Mouse (Mus musculus): Measurements from ENCODE around the gene Ano10. TPM values are rescaled to one million over a fixed set of nuclear protein-coding genes. Genes with fewer than 3 reads are reported as not detected.

The Ano10 gene
- polyA plus RNA-seq, 1 experiment from 2014 or later, result 26.3 TPM

DNA sequence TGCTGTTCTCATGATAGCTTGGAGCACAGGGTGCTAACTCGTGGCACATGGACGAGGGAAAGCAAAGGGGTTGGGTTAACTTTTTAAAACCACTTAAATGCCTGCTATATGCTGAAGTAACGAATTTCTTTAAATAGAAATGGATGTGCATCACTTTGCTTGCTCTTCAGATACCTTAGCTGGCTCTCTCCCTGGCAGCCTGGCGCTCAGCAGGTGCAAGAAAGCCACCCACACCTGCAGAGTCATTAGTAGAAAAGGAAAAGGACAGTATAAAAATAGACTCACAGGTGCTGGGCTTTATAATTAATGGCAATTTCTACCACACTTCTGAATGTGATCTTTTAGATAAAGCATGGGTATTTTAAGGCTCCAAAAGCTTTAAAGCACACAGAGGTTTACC, 85.9 kb downstream of the Ano10 start:
- WGBS, result 79% methylated on average over 4 of the region's 4 CpGs
- no peaks in the 10 kb centered on the region for H3K36me3 ChIP-seq (replicated peaks)
- no peak for DNase-seq (ENCODE audit: low spot score)
- H3K27ac ChIP-seq (replicated peaks), result no peak overlapping the region
- no peak overlapping the region for H3K4me3 ChIP-seq
- no peaks in the 10 kb centered on the region for H3K27me3 ChIP-seq (replicated peaks; ENCODE audit: low read depth, poor library complexity, severe bottlenecking)
- H3K9me3 ChIP-seq, result no peaks in the 10 kb centered on the region
- H3K4me1 ChIP-seq, result peaks cover 18% of the 10 kb centered on the region

DNA sequence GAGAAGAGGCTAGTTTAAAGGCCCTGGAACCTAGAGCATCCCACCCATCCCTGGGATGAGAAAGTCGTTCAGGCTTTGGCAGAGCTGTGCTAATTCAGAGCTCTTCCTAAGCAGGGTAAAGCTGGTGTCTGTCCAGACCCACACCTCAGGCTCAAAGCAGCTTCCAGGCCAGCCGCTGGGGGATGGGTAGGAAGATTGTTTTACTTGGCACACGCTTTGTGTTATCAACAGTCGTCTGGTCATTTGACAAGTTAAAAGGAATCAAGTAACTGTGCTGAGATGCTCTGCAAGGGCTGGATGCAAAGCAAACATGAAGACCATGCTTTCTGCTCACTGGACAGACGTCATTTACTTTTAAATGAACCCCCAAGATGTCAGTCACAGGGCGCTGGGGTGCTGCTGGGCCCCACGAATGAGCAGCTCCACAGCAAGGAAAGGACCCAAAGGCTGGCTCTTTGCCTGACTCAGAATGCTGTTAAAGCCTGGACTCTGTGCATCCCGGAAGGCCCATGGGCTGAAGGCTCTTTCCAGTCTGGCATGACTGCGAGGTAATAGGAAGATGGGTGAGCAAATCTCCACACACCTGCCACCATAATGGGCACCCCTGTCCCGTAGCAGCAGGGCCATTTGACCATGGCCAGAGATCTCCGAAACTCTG, 88.6 kb downstream of the Ano10 start:
- DNase-seq (ENCODE audit: low spot score), result no peak

DNA sequence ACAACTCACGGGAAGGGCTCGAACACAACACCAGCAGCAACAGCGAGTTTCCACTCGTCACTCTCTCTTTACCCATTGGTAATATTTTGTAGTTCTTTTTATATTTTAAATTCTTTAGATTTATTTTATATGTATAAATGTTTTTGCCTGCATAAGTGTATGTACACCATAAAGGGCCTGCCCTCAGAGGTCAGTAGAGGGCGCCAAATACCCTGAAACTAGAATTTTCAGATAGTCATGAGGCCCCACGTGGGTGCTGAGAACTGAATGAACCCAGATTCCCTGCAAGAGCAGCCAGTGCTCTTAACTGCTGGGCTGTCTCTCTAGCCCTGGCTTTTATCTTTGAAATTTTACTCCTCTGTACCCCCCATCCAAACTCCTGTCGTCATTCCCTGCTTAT, 89.7 kb downstream of the Ano10 start:
- no peaks in the 10 kb centered on the region for H3K36me3 ChIP-seq (replicated peaks)
- peaks cover 18% of the 10 kb centered on the region for H3K4me1 ChIP-seq
- no peaks in the 10 kb centered on the region for H3K9me3 ChIP-seq
- H3K27ac ChIP-seq (replicated peaks), result no peak overlapping the region
- H3K4me3 ChIP-seq, result no peak overlapping the region
- 65% methylated on average over 7 of the region's 7 CpGs for WGBS
- no peaks in the 10 kb centered on the region for H3K27me3 ChIP-seq (replicated peaks; ENCODE audit: low read depth, poor library complexity, severe bottlenecking)
- DNase-seq (ENCODE audit: low spot score), result peak; percentile 45

More for the DNA sequence above, 88.6 kb downstream of the Ano10 start:
- Histone ChIP-seq H3K27me3 (replicated peaks; ENCODE audit: low read depth, poor library complexity, severe bottlenecking) (no peaks in the 10 kb centered on the region), H3K36me3 (replicated peaks) (no peaks in the 10 kb centered on the region), H3K4me3 (no peak overlapping the region), H3K27ac (replicated peaks) (no peak overlapping the region), H3K9me3 (no peaks in the 10 kb centered on the region), H3K4me1 (peaks cover 18% of the 10 kb centered on the region)
- 69% methylated on average over 11 of the region's 11 CpGs for WGBS

DNA sequence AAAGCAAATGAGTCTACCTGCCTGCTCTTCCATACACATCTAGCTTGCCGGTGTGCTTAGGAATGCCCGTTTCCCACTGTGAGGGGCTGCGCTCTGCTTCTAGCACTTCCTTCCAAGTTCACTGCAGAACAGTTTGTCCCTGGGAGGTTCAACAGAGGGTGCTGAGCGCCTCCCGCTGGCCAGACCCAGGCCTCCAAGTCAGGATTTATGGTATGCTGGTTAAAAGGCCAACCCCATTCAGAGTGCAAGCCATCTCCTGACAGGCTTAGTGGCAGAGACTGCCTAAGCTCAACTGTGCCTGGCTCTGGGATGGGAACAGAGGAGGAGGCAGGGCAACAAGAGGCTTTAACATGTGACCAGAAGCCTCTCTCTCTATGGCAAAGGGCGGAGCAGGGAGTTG, 95.0 kb downstream of the Ano10 start:
- Histone ChIP-seq H3K4me3 (no peak overlapping the region), H3K4me1 (peaks cover 17% of the 10 kb centered on the region; the same call in 1 of the 2 replicates), H3K27ac (replicated peaks) (no peak overlapping the region), H3K27me3 (replicated peaks; ENCODE audit: low read depth, poor library complexity, severe bottlenecking) (no peaks in the 10 kb centered on the region), H3K9me3 (no peaks in the 10 kb centered on the region), H3K36me3 (replicated peaks) (no peaks in the 10 kb centered on the region; the same call in 1 of the 2 replicates)
- 34% methylated on average over 6 of the region's 6 CpGs for WGBS
- peak; percentile 54 for DNase-seq (ENCODE audit: low spot score)

DNA sequence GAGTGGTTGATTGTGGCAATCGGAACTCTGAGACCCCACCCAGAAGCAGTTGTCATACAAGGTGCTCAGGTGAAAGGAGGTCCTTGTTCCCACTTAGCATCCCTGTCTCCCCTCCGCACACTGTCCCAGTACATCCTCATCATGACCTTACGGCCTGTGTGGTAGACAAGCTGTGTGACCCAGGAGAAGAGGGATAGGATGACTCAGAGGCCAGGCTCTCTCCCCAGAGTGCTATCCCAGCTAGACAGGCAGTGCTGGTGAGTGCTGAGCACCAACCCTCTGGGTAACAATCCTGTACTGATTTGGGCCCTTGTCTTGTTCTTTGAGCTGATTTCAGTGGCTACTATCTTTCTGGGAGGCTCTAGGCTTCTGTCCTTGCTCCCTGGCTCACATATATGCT, 95.6 kb downstream of the Ano10 start:
- WGBS, result 91% methylated on average over 3 of the region's 3 CpGs
- Histone ChIP-seq H3K4me1 (peaks cover 19% of the 10 kb centered on the region; the same call in 1 of the 2 replicates), H3K27ac (replicated peaks) (no peak overlapping the region), H3K27me3 (replicated peaks; ENCODE audit: low read depth, poor library complexity, severe bottlenecking) (no peaks in the 10 kb centered on the region), H3K9me3 (no peaks in the 10 kb centered on the region), H3K36me3 (replicated peaks) (no peaks in the 10 kb centered on the region; the same call in 1 of the 2 replicates), H3K4me3 (no peak overlapping the region)
- no peak for DNase-seq (ENCODE audit: low spot score)

DNA sequence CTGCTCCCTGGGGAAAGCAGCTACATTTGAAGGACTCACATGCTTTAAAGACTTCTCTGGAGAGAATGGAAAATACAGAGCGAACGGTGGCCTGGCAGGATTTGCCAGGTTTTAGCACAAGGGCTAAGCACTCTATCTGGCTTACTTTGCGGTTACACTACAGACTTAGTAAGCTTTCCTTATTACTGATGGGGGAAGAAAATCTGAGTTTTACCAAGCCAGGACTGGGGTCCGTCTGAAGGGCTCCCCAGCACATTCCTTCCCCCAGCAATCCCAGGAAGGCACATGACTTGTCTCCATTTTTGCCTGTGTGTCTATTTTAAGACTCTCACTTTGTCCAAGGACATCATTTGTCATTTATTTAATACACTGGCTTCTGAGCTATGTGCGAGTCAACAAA, 97.2 kb downstream of the Ano10 start:
- no peak for DNase-seq (ENCODE audit: low spot score)
- H3K27me3 ChIP-seq (replicated peaks; ENCODE audit: low read depth, poor library complexity, severe bottlenecking), result no peaks in the 10 kb centered on the region
- peaks cover 32% of the 10 kb centered on the region for H3K4me1 ChIP-seq
- H3K27ac ChIP-seq (replicated peaks), result no peak overlapping the region
- no peak overlapping the region for H3K4me3 ChIP-seq
- no peaks in the 10 kb centered on the region; the same call in 1 of the 2 replicates for H3K36me3 ChIP-seq (replicated peaks)
- WGBS, result 80% methylated on average over 5 of the region's 5 CpGs
- H3K9me3 ChIP-seq, result no peaks in the 10 kb centered on the region

DNA sequence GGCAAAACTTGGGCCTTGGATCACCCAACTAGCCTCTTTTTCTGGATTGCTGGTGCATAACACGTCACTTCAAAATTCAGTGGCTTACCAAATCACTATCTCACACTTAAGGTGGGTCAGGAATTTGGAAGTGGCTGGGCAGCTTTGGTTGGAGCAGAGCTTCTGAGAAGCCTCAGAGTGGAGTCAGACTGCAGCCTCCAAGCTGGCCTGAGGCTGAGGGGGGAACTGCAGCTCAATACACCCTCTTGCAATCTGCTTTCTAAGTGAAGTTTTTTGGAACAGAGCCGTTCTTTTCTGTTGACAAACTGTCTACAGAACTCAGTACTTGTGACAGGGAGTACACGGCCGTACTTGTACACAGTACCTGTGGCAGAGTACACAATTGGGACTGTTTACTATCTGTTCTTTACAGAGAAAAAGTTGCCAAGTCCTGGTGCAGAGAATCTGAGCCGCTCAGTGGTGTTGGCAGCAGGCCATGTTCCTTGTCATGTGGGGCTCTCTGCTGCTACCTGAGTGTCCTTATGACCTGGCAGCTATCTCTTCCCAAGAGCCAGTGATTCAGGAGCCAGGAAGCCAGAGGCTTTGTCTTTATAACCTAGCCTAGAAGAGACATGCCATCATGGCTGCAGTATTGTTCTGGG, 99.1 kb downstream of the Ano10 start:
- no peak for DNase-seq (ENCODE audit: low spot score)
- Histone ChIP-seq H3K4me3 (no peak overlapping the region), H3K9me3 (no peaks in the 10 kb centered on the region), H3K36me3 (replicated peaks) (no peaks in the 10 kb centered on the region; the same call in 1 of the 2 replicates), H3K4me1 (peaks cover 35% of the 10 kb centered on the region), H3K27me3 (replicated peaks; ENCODE audit: low read depth, poor library complexity, severe bottlenecking) (no peaks in the 10 kb centered on the region), H3K27ac (replicated peaks) (no peak overlapping the region)
- 90% methylated on average over 5 of the region's 5 CpGs for WGBS

DNA sequence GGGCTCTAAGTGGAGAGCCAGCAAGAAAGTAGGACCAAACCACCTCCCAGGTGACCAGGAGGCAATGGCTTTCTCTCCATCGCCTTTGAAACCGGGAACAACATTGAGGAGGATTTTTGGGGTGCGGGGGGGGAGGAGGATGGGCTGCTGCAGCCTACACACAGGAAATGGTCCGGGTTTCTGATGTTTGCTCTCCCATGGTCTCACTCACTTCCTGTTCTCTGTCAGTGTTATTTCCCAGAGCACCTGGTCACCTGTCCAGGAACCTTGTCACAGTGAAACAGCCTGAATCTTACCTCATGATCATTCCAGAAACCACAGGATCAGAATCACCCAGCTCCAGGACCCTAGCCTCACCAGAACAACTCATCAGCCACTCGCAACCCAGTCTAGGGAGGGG, 100.4 kb downstream of the Ano10 start:
- H3K36me3 ChIP-seq (replicated peaks), result no peaks in the 10 kb centered on the region; the same call in 1 of the 2 replicates
- no peaks in the 10 kb centered on the region for H3K27me3 ChIP-seq (replicated peaks; ENCODE audit: low read depth, poor library complexity, severe bottlenecking)
- peaks cover 32% of the 10 kb centered on the region for H3K4me1 ChIP-seq
- H3K27ac ChIP-seq (replicated peaks), result no peak overlapping the region; the same call in 1 of the 2 replicates
- H3K4me3 ChIP-seq, result no peak overlapping the region
- WGBS, result 84% methylated on average over 5 of the region's 5 CpGs
- no peak for DNase-seq (ENCODE audit: low spot score)
- no peaks in the 10 kb centered on the region for H3K9me3 ChIP-seq

DNA sequence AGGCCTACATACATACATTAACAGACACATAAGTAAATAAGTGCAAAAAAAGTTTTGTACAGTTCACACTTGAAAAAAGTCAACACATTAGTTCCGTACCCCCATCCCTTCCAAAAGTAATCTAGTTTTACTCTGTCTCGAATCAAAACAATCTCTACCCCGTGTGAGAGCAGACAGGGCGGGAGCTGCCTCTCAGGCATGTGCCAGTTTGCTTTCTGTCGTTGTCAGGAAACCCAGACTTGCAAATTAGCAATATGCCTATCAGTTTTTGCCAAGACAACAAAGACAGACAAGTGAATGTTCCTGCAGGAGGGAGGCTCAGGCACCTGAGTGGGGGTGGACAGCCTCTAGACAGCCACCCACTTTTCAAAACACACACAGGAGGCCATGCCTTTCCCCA, 100.9 kb downstream of the Ano10 start:
- H3K9me3 ChIP-seq, result no peaks in the 10 kb centered on the region
- H3K4me1 ChIP-seq, result peaks cover 32% of the 10 kb centered on the region
- 78% methylated on average over 5 of the region's 5 CpGs for WGBS
- H3K36me3 ChIP-seq (replicated peaks), result no peaks in the 10 kb centered on the region; the same call in 1 of the 2 replicates
- H3K27ac ChIP-seq (replicated peaks), result no peak overlapping the region; the same call in 1 of the 2 replicates
- no peaks in the 10 kb centered on the region for H3K27me3 ChIP-seq (replicated peaks; ENCODE audit: low read depth, poor library complexity, severe bottlenecking)
- no peak overlapping the region for H3K4me3 ChIP-seq
- no peak for DNase-seq (ENCODE audit: low spot score)

DNA sequence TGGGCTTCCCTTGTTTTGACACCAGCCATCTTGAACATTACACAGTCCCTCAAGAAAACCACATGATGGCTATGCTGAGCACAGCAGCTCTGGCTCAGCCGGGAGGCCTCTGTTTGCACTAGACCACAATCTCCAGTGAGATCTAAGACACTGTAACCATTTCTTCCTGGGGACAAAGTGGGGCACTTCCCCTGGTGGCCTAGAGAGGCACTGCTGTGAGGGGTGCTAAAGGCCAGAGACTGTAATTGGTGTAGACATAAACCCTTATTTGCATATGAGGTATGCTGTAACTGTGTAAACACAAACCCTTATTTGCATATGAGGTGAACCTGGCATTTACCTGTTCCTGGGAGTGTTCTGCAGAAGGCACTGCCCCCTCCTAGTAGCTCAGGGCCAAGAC, 105.5 kb downstream of the Ano10 start:
- Histone ChIP-seq H3K4me3 (no peak overlapping the region), H3K4me1 (peaks cover 35% of the 10 kb centered on the region), H3K36me3 (replicated peaks) (no peaks in the 10 kb centered on the region), H3K27ac (replicated peaks) (no peak overlapping the region), H3K27me3 (replicated peaks; ENCODE audit: low read depth, poor library complexity, severe bottlenecking) (no peaks in the 10 kb centered on the region), H3K9me3 (no peaks in the 10 kb centered on the region)
- 60% methylated on average over 1 of the region's 1 CpGs for WGBS
- no peak for DNase-seq (ENCODE audit: low spot score)

DNA sequence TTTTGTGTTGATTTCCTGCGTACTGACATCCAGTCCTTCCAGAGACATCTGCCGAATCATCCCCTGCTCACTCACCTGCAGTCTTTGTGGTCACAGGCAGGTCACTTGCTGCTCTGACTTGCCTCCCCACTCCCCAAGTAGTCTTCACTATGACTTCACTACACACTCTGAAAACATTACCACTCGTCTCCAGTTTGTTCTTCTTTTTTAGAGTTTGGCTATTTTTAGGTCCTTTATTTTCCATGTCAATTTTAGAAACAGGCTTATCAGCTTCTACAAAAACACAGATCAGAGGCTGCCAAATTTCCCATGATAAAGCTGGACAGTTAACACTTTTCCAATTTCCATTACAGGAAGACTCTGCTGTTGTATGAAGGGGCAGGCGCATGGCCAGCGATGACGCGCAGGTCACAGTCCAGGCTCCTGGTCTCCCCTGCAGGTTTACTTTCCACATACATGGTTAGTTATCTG, 106.7 kb downstream of the Ano10 start:
- H3K36me3 ChIP-seq (replicated peaks), result no peaks in the 10 kb centered on the region
- no peaks in the 10 kb centered on the region for H3K27me3 ChIP-seq (replicated peaks; ENCODE audit: low read depth, poor library complexity, severe bottlenecking)
- 84% methylated on average over 7 of the region's 7 CpGs for WGBS
- DNase-seq (ENCODE audit: low spot score), result no peak
- no peak overlapping the region for H3K27ac ChIP-seq (replicated peaks)
- H3K9me3 ChIP-seq, result no peaks in the 10 kb centered on the region
- H3K4me3 ChIP-seq, result no peak overlapping the region
- H3K4me1 ChIP-seq, result peaks cover 23% of the 10 kb centered on the region

DNA sequence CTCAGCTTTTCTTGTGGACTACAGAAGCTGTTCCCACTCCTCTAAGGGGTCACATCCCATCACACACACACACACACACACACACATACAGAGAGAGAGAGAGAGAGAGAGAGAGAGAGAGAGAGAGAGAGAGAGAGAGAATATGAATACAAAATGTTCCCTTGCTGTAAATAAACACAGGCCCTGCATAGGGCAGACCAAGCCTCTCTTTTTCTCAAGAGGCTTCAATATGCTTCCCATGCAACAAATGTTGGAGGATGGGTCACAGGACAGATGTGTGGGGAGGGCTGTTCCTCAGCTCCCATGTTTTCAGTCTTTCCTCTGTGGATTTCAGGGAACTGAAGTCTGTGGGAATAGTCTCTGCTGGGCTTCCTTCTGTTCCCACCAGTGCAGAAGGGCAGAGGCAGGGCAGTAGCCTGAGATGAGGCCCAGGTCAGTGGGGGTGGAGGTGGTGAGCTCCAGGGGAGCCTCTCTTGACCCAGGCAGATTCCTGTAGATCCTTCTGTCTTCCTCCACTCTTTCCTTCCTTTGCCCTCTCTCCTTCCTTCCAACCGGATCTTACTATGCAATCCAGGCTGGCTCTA, 107.5 kb downstream of the Ano10 start:
- Histone ChIP-seq H3K9me3 (no peaks in the 10 kb centered on the region), H3K4me1 (peaks cover 21% of the 10 kb centered on the region), H3K4me3 (no peak overlapping the region), H3K36me3 (replicated peaks) (no peaks in the 10 kb centered on the region), H3K27me3 (replicated peaks; ENCODE audit: low read depth, poor library complexity, severe bottlenecking) (no peaks in the 10 kb centered on the region), H3K27ac (replicated peaks) (no peak overlapping the region)
- 67% methylated on average over 1 of the region's 1 CpGs for WGBS
- DNase-seq (ENCODE audit: low spot score), result no peak

DNA sequence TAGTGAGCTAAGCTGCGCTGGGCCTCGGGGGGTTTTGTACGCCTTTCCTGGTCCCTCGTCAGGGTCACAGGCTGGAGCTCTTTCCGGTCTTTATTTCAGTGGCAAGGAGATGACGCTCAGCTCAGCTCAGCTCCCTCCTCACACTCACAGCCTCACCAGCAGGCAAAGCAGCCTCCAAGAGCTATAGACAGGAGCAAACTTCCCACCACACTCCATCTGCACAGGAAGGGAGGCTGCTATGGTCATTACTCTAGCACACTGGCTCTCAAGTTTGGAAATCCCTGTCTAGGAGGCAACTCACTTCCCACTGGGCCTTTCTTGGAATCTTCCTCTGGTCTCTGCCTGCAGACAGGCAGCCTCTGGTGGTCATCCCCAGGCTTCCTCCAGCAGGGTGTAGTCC, 108.3 kb downstream of the Ano10 start:
- WGBS, result 29% methylated on average over 6 of the region's 6 CpGs
- Histone ChIP-seq H3K4me1 (peaks cover 18% of the 10 kb centered on the region), H3K27ac (replicated peaks) (no peak overlapping the region; the same call in 1 of the 2 replicates), H3K27me3 (replicated peaks; ENCODE audit: low read depth, poor library complexity, severe bottlenecking) (no peaks in the 10 kb centered on the region), H3K36me3 (replicated peaks) (no peaks in the 10 kb centered on the region), H3K9me3 (no peaks in the 10 kb centered on the region), H3K4me3 (no peak overlapping the region)
- DNase-seq (ENCODE audit: low spot score), result peak; percentile 19

Data from embryonic facial prominence, embryonic 10.5 days (tissue).